Mouse (Mus musculus) cerebellum, adult 2 months (tissue): ENCODE results near the gene Mid1. TPM values are rescaled to one million over a fixed set of nuclear protein-coding genes. Genes with fewer than 3 reads are reported as not detected.
"Not testable (repeated sequence)": the region's sequence is repeated elsewhere in the genome, so short reads cannot be mapped to it uniquely, and the experiment has no call there.

ENCODE experiments used
- DNase-seq, 2 experiments: peaks; one replicate each; pipeline ENCODE4 v3.0.0; 2021
- H3K27ac ChIP-seq: fragments of 200-500 bp; 2 replicates; pipeline ENCODE4 v1.5.1; 2012; ENCODE audit warnings: low read length, control low read depth, inconsistent platforms; ENCODE audit not compliant: insufficient read depth
- H3K27me3 ChIP-seq: fragments of 200-500 bp; 2 replicates; pipeline ENCODE4 v1.6.1; 2012; ENCODE audit warnings: inconsistent platforms, mild to moderate bottlenecking, low read length, moderate library complexity; ENCODE audit not compliant: control insufficient read depth, insufficient read depth
- H3K4me1 ChIP-seq: fragments of 200-500 bp; 2 replicates; pipeline ENCODE4 v1.6.1; 2011; ENCODE audit warnings: low read length; ENCODE audit not compliant: control insufficient read depth, insufficient read depth
- H3K4me3 ChIP-seq: fragments of 200-500 bp; replicated peaks from 2 replicates; pipeline ENCODE3; 2011; ENCODE audit warnings: mild to moderate bottlenecking, low read depth, low read length, control low read depth; ENCODE audit not compliant: insufficient read depth
- WGBS: fragments of 180-500 bp; shearing (Covaris S2); methylation state at CpG from one replicate; pipeline ENCODE4 v1.1.7; 2018; 5-methylcytosine and 5-hydroxymethylcytosine counted together
- polyA plus RNA-seq: library from polyadenylated mRNA; depleted of rRNA; stranded (reverse); fragments of >200 nt; gene quantifications from 2 replicates; pipeline ENCODE4 v1.2.3, GENCODE M21; 2012

Mid1 gene
- polyA plus RNA-seq, 1 experiment = 134 TPM

DNA sequence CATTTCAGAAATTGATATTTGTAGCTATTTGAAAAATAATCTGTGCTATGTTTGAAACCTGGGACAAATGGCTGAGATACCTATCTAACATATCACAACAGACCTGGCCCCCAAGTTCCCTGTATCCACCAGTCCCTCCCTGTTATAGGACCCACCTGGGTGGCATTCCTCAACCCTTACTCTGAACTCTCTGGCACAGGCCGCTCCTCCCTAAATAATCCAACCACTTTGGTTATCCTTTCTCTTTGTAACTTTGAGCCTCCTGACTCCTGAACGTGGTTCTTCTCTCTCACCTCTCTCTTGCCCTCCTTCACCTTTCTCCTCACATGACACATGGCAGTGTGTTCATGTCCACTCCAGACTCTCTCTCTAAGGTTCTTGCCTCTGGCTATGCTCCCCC, 287.1 kb downstream of the Mid1 start:
- not testable (repeated sequence) for H3K4me1 ChIP-seq, H3K27ac ChIP-seq, H3K27me3 ChIP-seq, H3K4me3 ChIP-seq, DNase-seq
- 73% methylated on average over 2 of the region's 2 CpGs for WGBS

DNA sequence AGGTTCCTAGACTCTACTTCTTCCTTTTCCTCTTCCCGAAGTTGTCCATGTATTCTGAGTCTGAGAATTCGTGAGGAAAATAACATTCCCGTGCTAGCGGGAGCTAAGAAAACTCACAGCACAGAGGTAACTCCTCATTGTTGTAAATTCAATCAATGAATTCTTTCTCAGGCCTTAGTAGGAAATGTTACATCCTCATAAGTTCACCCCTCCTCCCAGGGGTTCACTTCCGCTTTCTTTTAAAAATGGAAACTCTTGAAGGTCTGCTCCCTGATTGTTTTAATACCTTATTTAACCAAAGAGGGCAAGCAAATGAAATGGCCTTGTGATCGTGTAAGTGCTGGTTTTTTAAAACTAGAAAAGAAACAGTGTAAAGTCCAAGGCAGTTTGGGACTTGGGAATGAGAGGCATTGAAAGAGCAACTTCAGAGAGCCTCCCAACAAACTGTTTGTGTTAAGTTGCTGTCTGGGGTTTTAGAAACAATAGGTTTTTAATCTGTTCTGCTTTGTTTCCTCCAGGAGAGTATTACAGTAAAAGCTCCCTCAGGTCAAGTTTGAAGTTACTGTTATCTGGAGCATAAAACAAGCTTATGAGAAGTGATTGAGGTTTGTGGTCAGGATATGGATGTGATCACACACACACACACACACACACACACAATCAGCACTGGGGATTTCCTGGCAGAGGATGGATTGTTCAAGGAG, 287.9 kb downstream of the Mid1 start:
- H3K27me3 ChIP-seq, H3K27ac ChIP-seq, H3K4me3 ChIP-seq, H3K4me1 ChIP-seq: not testable (repeated sequence)
- 74% methylated on average over 6 of the region's 6 CpGs for WGBS
- DNase-seq = peak in 1 of 2 experiments; percentile 9

DNA sequence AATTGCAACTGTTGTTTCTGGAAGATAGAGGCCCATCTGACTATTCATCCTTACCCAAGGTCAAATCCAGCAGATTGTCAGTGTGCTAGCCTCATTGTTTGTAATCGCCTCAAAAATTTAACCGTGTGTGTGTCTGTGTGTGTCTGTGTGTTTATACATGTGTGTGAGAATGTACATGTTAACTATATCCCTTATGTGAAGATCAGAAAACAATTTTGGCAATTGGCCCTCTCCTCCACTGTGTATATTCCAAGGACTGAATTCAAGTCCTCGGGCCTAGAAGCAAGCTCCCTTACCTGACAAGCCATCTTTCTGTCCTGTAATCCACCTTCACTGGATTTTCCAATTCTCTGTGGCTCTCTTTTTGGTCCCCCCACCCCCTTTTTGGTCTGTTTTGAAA, 288.8 kb downstream of the Mid1 start:
- H3K27ac ChIP-seq, H3K4me3 ChIP-seq, H3K27me3 ChIP-seq, H3K4me1 ChIP-seq: not testable (repeated sequence)
- DNase-seq = peak in 1 of 2 experiments; percentile 16
- 62% methylated on average over 3 of the region's 3 CpGs for WGBS

DNA sequence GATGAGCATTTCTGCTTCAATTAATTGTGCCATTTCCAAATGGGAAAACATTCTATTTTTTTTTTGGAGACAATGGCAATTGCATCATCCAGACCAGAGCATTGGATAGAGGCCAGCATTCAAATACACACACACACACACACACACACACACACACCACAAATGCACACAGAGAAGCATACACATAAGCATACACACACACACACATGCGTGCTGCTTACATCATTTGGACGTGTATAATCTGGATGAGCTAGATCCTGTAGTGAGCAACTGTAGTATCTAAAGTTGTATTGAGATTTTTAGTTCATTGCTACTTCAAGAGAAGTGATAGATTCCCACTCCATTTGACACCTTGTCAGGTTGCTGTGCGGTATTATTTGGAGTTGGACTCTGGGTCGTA, 289.5 kb downstream of the Mid1 start:
- DNase-seq = peak in 1 of 2 experiments; percentile 13
- not testable (repeated sequence) for H3K27ac ChIP-seq, H3K4me1 ChIP-seq, H3K4me3 ChIP-seq, H3K27me3 ChIP-seq
- WGBS = 68% methylated on average over 4 of the region's 4 CpGs

DNA sequence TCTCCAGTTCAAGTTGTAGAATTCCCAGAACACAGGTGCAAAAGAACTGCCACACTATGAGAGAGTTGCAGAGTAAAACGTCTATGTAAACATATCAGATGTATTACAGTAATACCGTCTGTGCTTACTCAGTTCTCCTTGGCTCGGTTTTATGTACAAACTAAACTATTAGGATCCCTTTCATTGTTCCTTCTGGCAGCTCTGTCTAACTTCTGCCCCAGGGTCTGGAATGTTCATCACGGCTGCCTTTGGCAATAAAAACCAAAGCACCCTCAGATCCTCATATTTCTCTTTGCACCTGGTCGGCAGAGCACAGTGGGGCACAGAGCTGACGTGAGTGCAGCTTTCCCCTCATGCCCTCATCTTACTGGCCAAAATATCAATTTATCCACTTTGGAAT, 290.0 kb downstream of the Mid1 start:
- not testable (repeated sequence) for H3K27ac ChIP-seq, H3K4me1 ChIP-seq, H3K27me3 ChIP-seq, H3K4me3 ChIP-seq
- 63% methylated on average over 6 of the region's 6 CpGs for WGBS
- peak in 1 of 2 experiments; percentile 14 for DNase-seq

DNA sequence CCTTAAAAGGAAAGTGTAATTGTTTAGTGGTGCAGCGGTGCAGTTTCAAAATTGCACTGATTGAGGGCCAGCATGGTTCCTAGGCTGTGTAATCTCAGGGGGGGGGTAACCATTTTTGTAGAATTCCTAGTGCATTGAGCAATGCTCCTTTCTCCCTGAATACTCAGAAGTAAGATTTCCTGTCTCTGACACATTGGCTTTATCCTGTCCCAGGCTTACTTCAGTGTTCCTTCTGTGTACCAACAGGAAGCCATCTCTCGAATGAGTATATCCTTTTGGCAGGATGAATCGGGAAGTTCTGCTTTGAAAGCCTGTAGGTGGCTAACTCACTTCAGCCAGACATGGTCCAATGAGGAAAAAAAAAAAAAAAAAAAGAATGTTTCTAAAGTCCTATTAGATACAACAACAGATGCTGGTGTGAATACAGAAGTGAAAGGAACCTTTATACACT, 290.7 kb downstream of the Mid1 start:
- peak in 1 of 2 experiments; percentile 8 for DNase-seq
- not testable (repeated sequence) for H3K27ac ChIP-seq, H3K4me3 ChIP-seq, H3K4me1 ChIP-seq, H3K27me3 ChIP-seq
- WGBS = 77% methylated on average over 3 of the region's 3 CpGs

DNA sequence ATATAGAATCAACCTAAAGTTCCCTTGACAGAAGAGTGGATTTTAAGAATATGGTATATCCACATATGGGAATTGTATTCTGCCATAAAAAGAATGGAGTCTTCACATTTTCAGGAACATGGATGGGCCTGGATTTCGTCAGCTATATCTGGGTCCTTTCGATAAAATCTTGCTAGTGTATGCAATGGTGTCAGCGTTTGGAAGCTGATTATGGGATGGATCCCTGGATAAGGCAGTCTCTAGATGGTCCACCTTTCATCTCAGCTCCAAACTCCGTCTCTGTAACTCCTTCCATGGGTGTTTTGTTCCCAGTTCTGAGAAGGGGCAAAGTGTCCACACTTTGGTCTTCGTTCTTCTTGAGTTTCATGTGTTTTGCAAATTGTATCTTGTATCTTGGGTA, 291.3 kb downstream of the Mid1 start:
- WGBS = 62% methylated on average over 5 of the region's 5 CpGs
- not testable (repeated sequence) for H3K4me3 ChIP-seq, H3K27me3 ChIP-seq, H3K27ac ChIP-seq, H3K4me1 ChIP-seq, DNase-seq

DNA sequence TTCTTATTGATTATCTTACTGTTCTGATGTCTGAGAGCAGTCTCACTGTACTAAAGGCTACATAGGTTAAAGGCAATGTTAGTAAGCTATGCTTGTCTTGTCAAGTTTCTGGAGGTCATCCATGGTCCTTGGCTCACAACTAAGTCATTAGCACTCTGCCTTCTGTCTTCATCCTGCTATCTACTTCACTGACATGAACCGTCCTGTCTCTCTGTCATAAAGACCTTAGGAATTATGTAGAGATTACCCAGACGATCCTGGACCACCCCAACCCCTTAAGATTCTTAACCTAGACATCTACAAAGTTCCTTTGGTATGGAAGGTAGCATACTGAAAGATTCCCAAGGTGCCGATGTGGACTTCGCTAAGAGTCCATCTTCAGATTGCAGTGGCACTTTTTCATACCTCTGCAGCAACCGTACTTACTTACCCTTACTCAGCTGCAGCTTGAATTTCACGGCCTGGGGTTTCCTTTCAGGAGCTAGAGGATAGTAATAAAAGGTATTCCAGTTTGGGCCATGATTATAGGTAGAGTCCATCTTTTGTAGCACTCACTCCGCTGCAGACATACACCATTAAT, 292.9 kb downstream of the Mid1 start:
- WGBS = 87% methylated on average over 7 of the region's 7 CpGs
- DNase-seq = peak in 1 of 2 experiments; percentile 16
- H3K27me3 ChIP-seq, H3K4me1 ChIP-seq, H3K27ac ChIP-seq, H3K4me3 ChIP-seq: not testable (repeated sequence)

DNA sequence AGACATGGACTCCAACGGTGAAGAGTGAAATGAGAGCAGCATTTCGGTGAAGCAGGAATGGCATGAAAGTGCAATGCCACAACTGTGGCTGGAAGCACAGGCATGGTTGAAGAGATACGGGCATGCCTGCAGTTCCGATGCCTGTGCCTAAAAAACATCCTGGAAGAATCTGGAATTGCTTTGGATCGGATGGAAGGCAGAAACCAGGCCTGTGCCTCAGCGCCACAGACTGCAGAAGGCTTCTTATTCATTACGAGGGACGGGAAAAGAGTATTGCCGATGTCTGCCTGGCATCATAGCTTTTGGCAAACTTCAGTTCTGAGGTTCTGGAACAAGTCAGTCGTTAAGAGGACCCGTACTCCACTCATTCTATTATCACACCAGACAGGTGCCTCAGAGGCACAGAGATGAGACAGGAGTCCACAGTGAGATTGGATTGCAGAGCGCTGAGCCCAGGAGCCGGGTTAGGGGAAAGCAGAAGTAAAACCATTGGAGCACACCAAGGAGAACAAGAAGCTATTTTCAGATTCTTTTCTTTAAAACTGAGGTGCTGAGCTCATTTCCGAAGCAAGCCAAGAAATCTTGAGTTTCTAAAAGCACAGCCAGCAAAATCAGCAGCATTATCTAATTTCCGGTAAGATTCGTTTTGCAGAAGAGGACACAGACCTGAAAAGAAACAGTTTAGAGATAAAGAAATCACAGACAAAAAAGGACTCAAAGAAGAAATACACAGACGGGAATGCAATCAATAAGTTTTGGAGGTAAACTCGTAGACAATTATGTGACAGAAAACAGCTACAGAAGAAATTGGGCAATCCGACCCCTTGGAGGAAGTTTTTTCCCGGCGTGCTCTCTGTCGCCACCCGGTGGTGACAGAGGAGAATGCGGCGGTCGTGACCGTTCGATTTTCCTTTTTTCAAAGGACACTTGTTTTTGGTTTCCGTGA, 293.7 kb downstream of the Mid1 start:
- H3K27ac ChIP-seq = peak overlapping the region; percentile 5; the same call in 1 of the 2 replicates
- peak; percentile 61 to 67 for DNase-seq
- peak overlapping the region; percentile 33 for H3K4me3 ChIP-seq
- H3K27me3 ChIP-seq, H3K4me1 ChIP-seq: not testable (repeated sequence)
- 64% methylated on average over 29 of the region's 29 CpGs for WGBS

DNA sequence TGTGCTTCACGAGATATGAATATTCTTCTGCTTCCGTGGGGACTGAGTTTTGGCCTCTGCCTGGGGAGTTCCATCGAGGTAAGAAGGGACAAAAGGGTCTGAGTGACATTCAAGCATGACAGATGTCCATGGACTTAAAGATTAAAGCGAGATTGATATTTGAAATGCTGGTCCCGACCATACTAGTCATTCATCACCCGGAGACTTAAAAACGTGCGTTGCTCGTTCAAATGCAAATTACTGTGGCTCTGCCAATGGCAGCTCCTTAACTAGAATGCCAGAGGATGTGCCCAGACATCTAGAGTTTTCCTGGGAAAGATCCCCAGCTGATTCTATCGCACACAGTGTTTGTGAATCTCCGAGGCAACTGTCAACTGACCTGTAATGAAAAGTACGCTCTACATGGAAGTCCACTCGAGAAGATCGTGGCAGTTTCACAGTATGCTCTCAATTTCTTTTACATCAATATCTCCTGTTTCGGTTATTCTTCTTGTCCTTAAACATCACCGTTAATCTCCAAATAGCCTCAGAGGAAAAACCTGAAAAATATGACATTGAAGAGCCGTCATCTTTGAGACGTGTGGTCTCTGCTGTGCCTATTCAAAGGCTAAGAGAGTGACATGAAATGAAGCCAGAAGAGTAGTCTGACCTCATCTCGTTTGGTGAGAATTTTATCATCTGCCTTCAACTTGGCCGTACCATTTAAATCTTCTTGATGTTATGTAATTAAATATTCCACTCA, 294.6 kb downstream of the Mid1 start:
- H3K4me3 ChIP-seq = peak overlapping the region; percentile 56
- 67% methylated on average over 20 of the region's 20 CpGs for WGBS
- H3K27ac ChIP-seq, H3K27me3 ChIP-seq, H3K4me1 ChIP-seq: not testable (repeated sequence)
- DNase-seq = peak; percentile 42 to 48

DNA sequence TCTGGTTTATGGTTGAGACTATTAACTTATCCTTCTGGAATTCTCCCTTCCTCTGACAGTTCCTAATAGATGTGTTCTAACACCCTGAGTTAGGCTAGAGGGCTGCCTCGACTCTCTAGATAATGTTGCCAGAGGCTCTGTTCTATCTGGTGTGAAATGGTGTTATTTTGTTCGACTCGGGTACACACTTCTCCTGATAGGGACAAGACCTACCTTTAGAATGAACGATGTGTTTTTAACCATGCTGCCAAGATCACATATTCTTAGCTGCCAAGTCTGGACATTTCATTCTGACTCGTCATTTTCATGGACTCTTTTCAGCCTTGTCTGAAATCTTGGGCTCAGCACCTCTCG, 295.2 kb downstream of the Mid1 start:
- not testable (repeated sequence) for H3K4me3 ChIP-seq, H3K27ac ChIP-seq, H3K27me3 ChIP-seq, H3K4me1 ChIP-seq
- DNase-seq = peak in 1 of 2 experiments; percentile 22
- 75% methylated on average over 6 of the region's 6 CpGs for WGBS
